Mouse (Mus musculus): ENCODE measurements at regions not wholly inside any gene's neighbourhood (a gene's known extent, or its start where the extent isn't known, plus 50 kb on each side); places are given as distances from the start of the nearest gene placed in this dataset.

GRCm38 (mm10) chr12:74518032-74518431 lies 201.8 kb upstream of the Gm11042 start:
- no peak for DNase-seq (ENCODE audit: low spot score)

- peak; percentile 8 for DNase-seq (ENCODE audit: low spot score)
Observed at GRCm38 (mm10) chr12:74516527-74516926, 200.3 kb upstream of the Gm11042 start.

GRCm38 (mm10) chr12:74502791-74503190 lies 186.6 kb upstream of the Gm11042 start:
- DNase-seq (ENCODE audit: low spot score), result no peak

GRCm38 (mm10) chr12:74477619-74478018 lies 161.4 kb upstream of the Gm11042 start:
- no peak for DNase-seq (ENCODE audit: low spot score)

- no peak for DNase-seq (ENCODE audit: low spot score)
Observed at GRCm38 (mm10) chr12:74474741-74475140, 158.5 kb upstream of the Gm11042 start.

- no peak for DNase-seq (ENCODE audit: low spot score)
Observed at GRCm38 (mm10) chr12:74458521-74458920, 142.3 kb upstream of the Gm11042 start.

GRCm38 (mm10) chr12:74452375-74453090 lies 136.3 kb upstream of the Gm11042 start:
- DNase-seq (ENCODE audit: low spot score), result no peak

- DNase-seq (ENCODE audit: low spot score), result no peak
Observed at GRCm38 (mm10) chr12:74448248-74448647, 132.1 kb upstream of the Gm11042 start.

- DNase-seq (ENCODE audit: low spot score), result no peak
Observed at GRCm38 (mm10) chr12:74434874-74435273, 118.7 kb upstream of the Gm11042 start.

GRCm38 (mm10) chr12:74414738-74415137 lies 98.5 kb upstream of the Gm11042 start:
- no peak for DNase-seq (ENCODE audit: low spot score)

GRCm38 (mm10) chr12:74410511-74410910 lies 94.3 kb upstream of the Gm11042 start:
- DNase-seq (ENCODE audit: low spot score), result peak; percentile 2

- DNase-seq (ENCODE audit: low spot score), result no peak
Observed at GRCm38 (mm10) chr12:74407591-74408095, 91.4 kb upstream of the Gm11042 start.

GRCm38 (mm10) chr12:74389811-74390210 lies 73.6 kb upstream of the Gm11042 start:
- no peak for DNase-seq (ENCODE audit: low spot score)

Measured in ovary, postnatal 14 days (tissue).